Mouse (Mus musculus): ENCODE data around the gene Hip1. TPM values are rescaled to one million over a fixed set of nuclear protein-coding genes. Genes with fewer than 3 reads are reported as not detected.
A peak's percentile ranks its signal among the peaks of the same experiment; 100 is the strongest.
"Not testable (repeated sequence)": the region's sequence is repeated elsewhere in the genome, so short reads cannot be mapped to it uniquely, and the experiment has no call there.

Gene Hip1
- polyA plus RNA-seq, 1 experiment from 2014 or later = 23.0 TPM

DNA sequence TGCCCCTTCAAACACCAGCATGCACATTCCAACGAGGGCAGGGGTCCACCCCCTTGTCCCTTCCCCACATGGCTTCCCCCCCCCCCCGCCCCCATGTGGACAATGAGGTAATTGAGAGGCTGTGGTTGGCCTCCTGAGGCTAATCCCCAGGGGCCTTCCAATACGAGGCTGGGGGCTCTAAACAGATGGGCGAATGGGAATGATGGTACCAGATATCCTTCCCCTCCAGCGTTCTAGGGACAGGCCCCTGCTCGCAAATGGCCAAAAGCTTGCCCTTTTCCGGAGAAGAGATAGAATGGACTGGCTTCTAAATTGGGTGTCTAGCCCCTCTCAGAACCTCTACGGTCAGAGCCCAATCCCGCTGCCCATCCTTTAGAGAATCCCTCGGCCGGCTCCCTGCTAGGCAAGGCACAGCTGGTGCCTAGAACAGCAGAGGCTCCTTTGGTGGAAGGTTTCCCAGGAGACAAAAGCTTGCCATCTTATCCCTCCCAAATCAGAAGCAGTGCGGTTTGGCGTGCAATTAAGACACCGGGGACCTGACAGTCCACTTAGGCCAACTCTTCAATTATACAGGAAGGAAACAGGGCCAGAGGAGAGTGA lies 55.1 kb downstream of the Hip1 start:
- Histone ChIP-seq H3K9ac (ENCODE audit: low read depth, low read length) (peak overlapping the region; percentile 78), H3K4me3 (replicated peaks; ENCODE audit: low read depth, low read length) (peak overlapping the region; percentile 73), H3K4me2 (ENCODE audit: low read length) (peak overlapping the region; percentile 88), H3K27ac (peak overlapping the region; percentile 91), H3K9me3 (replicated peaks; ENCODE audit: low read length) (no peaks in the 10 kb centered on the region), H3K36me3 (ENCODE audit: insufficient read depth, low read length) (no peaks in the 10 kb centered on the region), H3K4me1 (replicated peaks; ENCODE audit: insufficient read depth, low read length) (peaks cover 18% of the 10 kb centered on the region), H3K27me3 (ENCODE audit: insufficient read depth, low read length) (no peaks in the 10 kb centered on the region)
- DNase-seq (ENCODE audit: low spot score) (no peak), ATAC-seq (replicated peaks; ENCODE audit: low FRiP score, low read depth) (peak; percentile 70)
- WGBS = 10% methylated on average over 14 of the region's 14 CpGs
- no peak for TF ChIP-seq CTCF (IDR thresholded peaks at IDR 0.05; ENCODE audit: low read depth)

DNA sequence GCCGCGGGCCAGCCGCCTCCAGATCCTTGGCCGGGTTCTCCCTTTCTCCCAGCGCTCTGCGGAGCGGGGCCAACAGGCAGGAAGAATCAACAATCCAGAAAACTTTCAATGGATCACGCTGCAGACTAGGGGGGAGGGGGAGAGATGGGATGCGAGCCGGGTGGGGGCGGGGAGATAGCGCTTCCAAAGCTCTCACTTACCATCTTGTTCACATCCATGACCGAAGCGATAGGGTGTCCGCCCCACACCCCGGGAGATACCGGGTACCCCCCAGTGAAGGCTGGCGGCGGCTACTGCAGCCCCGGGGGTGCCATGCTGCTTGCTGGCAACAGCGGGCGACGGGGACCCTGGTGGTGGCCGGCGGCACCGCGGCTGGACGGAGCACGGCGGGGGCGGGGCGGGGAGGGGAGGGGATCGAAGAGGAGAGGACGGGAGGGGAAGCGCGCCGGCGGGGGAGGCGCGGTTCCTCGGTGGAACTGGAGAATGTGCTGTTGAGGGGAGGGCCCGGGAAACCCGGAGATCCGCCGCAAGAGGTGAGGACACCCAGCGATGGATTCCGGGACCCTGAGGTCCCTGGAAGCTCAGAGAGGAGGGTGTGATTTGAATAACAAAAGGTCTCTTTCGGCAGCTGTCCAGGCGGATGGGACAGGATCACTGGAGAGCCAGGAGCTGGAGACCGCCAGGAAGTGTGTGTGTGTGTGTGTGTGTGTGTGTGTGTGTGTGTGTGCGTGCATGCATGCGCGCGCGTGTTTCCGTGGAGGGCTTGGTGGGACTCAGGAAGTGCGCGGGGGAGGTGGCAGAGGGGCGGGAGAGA lies 55.8 kb downstream of the Hip1 start:
- Histone ChIP-seq H3K36me3 (ENCODE audit: insufficient read depth, low read length) (no peaks in the 10 kb centered on the region), H3K4me2 (ENCODE audit: low read length) (peak overlapping the region; percentile 88), H3K9ac (ENCODE audit: low read depth, low read length) (peak overlapping the region; percentile 78), H3K4me3 (replicated peaks; ENCODE audit: low read depth, low read length) (peak overlapping the region; percentile 73), H3K4me1 (replicated peaks; ENCODE audit: insufficient read depth, low read length) (peaks cover 18% of the 10 kb centered on the region), H3K9me3 (replicated peaks; ENCODE audit: low read length) (no peaks in the 10 kb centered on the region), H3K27ac (peak overlapping the region; percentile 91), H3K27me3 (ENCODE audit: insufficient read depth, low read length) (no peaks in the 10 kb centered on the region)
- peak; percentile 54 for TF ChIP-seq CTCF (IDR thresholded peaks at IDR 0.05; ENCODE audit: low read depth)
- WGBS = 0% methylated on average over 58 of the region's 59 CpGs
- ATAC-seq (replicated peaks; ENCODE audit: low FRiP score, low read depth) (peak; percentile 86), DNase-seq (ENCODE audit: low spot score) (peak; percentile 91)

DNA sequence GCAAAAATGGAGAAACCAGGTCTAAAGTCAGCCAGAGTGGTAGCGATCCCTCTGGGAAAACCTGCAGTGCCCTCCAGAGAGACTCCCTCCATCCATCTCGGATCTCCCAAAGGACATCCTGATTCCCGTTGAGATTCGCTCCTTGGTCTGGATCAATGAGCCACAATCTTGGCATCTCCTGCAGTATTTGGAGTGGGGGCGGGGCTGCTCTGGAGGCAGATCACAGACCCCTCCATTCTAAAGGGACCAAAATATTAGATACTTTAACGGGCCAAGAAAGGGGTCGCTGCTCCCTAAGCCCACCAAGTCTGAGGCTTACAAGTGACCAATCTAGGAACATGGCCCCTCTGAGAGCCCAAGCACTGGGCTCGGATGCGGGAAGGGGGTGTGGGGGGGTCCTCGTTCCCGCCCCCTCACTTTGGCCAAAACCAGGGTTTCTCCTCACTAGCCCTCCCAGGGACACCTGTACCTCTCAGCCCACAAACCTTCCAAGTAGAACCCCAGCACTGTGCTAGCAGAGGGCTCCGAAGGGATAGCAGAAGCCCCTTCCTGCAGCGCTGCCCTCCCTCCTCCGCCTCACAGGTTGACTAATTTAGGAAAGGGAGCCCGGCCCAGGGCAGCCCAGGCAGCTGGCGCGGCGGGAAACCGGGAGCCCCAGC lies 56.6 kb downstream of the Hip1 start:
- no peak for TF ChIP-seq CTCF (IDR thresholded peaks at IDR 0.05; ENCODE audit: low read depth)
- Histone ChIP-seq H3K9me3 (replicated peaks; ENCODE audit: low read length) (no peaks in the 10 kb centered on the region), H3K27ac (peak overlapping the region; percentile 91), H3K4me2 (ENCODE audit: low read length) (peak overlapping the region; percentile 88), H3K36me3 (ENCODE audit: insufficient read depth, low read length) (no peaks in the 10 kb centered on the region), H3K27me3 (ENCODE audit: insufficient read depth, low read length) (no peaks in the 10 kb centered on the region), H3K4me3 (replicated peaks; ENCODE audit: low read depth, low read length) (peak overlapping the region; percentile 73), H3K9ac (ENCODE audit: low read depth, low read length) (peak overlapping the region; percentile 78), H3K4me1 (replicated peaks; ENCODE audit: insufficient read depth, low read length) (peaks cover 18% of the 10 kb centered on the region)
- under 1% methylated on average over 19 of the region's 19 CpGs for WGBS
- ATAC-seq (replicated peaks; ENCODE audit: low FRiP score, low read depth) (peak; percentile 30), DNase-seq (ENCODE audit: low spot score) (no peak)

DNA sequence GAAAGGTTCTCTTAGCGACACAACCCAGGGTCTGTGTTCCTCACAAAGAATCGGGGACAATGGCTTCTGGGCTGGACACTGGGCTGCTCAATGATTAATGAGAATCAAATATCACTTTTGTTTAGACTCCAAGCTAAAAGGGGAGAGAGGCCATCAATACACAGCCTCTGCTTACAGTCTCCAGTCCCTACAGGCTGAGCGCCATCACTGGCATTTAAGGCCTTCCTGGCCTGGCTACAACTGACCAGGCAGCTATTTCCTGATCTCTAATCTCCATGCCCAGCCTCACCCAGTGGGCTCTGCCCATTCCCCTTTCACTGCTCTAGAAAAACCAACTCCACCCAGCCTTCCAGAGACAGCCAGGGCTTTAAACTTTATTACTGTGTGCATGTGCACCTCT lies 59.6 kb downstream of the Hip1 start:
- Histone ChIP-seq H3K4me1 (replicated peaks; ENCODE audit: insufficient read depth, low read length) (peaks cover 18% of the 10 kb centered on the region), H3K27me3 (ENCODE audit: insufficient read depth, low read length) (no peaks in the 10 kb centered on the region), H3K4me3 (replicated peaks; ENCODE audit: low read depth, low read length) (no peak overlapping the region), H3K9ac (ENCODE audit: low read depth, low read length) (no peak overlapping the region), H3K36me3 (ENCODE audit: insufficient read depth, low read length) (no peaks in the 10 kb centered on the region), H3K4me2 (ENCODE audit: low read length) (no peak overlapping the region), H3K9me3 (replicated peaks; ENCODE audit: low read length) (no peaks in the 10 kb centered on the region), H3K27ac (no peak overlapping the region)
- WGBS = 48% methylated on average over 3 of the region's 3 CpGs
- DNase-seq (ENCODE audit: low spot score) = no peak
- no peak for TF ChIP-seq CTCF (IDR thresholded peaks at IDR 0.05; ENCODE audit: low read depth)
- no peak for ATAC-seq (replicated peaks; ENCODE audit: low FRiP score, low read depth)

DNA sequence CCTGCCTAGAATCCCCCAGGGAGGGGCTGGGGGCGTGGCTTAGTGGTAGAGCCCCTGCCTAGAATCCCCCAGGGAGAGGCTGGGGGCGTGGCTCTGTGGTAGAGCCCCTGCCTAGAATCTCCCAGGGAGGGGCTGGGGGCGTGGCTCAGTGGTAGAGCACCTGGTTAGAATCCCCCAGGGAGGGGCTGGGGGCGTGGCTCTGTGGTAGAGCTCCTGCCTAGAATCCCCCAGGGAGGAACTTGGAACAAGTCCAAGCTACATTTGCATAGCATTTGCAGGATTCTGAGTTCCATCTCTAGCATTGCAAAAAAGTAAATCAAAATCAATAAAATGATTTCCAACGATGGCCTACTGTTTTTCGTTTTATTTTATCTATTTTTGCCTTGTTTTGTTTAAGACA lies 61.1 kb downstream of the Hip1 start:
- not testable (repeated sequence) for H3K36me3 ChIP-seq (ENCODE audit: insufficient read depth, low read length); H3K9ac ChIP-seq (ENCODE audit: low read depth, low read length); H3K9me3 ChIP-seq (replicated peaks; ENCODE audit: low read length); ATAC-seq (replicated peaks; ENCODE audit: low FRiP score, low read depth); H3K4me3 ChIP-seq (replicated peaks; ENCODE audit: low read depth, low read length); H3K27me3 ChIP-seq (ENCODE audit: insufficient read depth, low read length); H3K27ac ChIP-seq; DNase-seq (ENCODE audit: low spot score); H3K4me2 ChIP-seq (ENCODE audit: low read length)
- peaks cover 14% of the 10 kb centered on the region for H3K4me1 ChIP-seq (replicated peaks; ENCODE audit: insufficient read depth, low read length)
- WGBS = 91% methylated on average over 6 of the region's 6 CpGs

DNA sequence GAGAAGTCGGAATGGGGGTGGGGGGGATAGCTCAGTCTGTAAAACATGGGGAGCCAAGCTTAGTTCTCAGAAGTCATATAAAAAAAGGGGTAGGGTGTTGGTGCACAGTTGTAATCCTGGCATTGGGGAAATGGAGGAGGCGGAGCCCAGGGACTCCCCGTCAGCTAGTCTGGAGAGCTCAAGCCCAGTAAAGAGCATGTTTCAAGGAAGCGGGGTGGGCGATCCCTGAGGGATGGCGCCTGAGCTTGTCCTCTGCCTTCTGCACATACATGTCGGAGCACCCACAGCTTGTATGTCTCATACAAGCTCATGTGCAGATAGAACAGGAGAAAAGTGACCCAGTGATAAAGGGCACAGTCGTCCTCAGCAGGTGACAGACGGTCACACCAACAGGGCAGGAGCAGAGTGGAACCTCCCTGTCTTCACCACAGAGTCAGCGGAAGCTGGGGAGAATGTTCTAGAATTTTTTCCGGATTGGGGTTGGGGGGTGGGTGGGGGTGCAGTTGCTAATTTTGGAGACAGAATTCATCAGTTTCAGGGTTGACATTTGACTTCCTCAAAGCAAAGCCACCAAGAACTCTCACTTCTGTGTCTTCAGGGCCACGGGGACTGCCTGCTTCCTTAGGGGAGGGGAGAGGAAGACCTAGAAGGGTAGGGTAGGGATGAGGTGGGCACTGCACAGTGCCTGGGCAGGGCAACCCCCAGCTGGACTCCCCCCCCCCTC lies 65.9 kb downstream of the Hip1 start:
- no peaks in the 10 kb centered on the region for H3K9me3 ChIP-seq (replicated peaks; ENCODE audit: low read length)
- no peaks in the 10 kb centered on the region for H3K36me3 ChIP-seq (ENCODE audit: insufficient read depth, low read length)
- H3K27me3 ChIP-seq (ENCODE audit: insufficient read depth, low read length) = no peaks in the 10 kb centered on the region
- no peak overlapping the region for H3K4me2 ChIP-seq (ENCODE audit: low read length)
- WGBS = 90% methylated on average over 12 of the region's 12 CpGs
- TF ChIP-seq CTCF (IDR thresholded peaks at IDR 0.05; ENCODE audit: low read depth) = no peak
- H3K4me3 ChIP-seq (replicated peaks; ENCODE audit: low read depth, low read length) = no peak overlapping the region
- no peak overlapping the region for H3K27ac ChIP-seq
- DNase-seq (ENCODE audit: low spot score) (no peak), ATAC-seq (replicated peaks; ENCODE audit: low FRiP score, low read depth) (no peak)
- H3K4me1 ChIP-seq (replicated peaks; ENCODE audit: insufficient read depth, low read length) = no peaks in the 10 kb centered on the region
- no peak overlapping the region for H3K9ac ChIP-seq (ENCODE audit: low read depth, low read length)

Data from kidney, postnatal 0 days (tissue).